Mouse (Mus musculus): ENCODE data around the gene Gpatch1. TPM values are rescaled to one million over a fixed set of nuclear protein-coding genes. Genes with fewer than 3 reads are reported as not detected.
"Not testable (repeated sequence)": the region's sequence is repeated elsewhere in the genome, so short reads cannot be mapped to it uniquely, and the experiment has no call there.

Gpatch1 gene
- polyA plus RNA-seq, 1 experiment from 2014 or later, result 15.5 TPM

DNA sequence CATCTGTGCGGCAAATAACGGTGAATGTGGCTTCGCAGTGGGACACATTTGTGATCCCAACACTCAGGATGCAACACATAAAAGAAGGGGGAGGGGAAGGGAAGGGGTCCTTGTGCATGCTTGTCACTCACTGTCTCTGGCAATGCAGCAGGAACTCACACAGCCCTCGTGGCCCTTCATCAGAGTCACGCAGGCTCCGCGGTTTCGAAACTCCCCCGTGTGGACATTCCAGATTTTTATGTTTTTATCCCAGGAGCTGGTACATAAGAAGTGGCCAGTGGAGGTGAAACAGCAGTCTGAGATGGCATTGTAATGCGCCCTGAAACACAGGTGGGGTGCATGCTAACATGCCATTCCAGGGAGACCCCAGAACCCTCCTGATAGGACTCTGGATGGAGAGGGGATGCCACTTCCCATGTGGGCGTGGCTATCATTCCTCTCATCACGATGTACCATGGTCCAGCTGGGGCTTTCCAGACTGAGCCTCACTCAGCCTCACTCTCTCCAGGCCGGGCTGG lies 66.1 kb downstream of the Gpatch1 start:
- H3K27me3 ChIP-seq, result peaks cover 3% of the 10 kb centered on the region
- in situ Hi-C loops (cut with MboI; ENCODE audit: low pct_unique_long_range_greater_than_20kb), result no loop called here
- DNase-seq (ENCODE audit: low read depth, low spot score), result no peak
- peak; percentile 65 for TF ChIP-seq CTCF (IDR thresholded peaks at IDR 0.05)
- POLR2A ChIA-PET, result interaction anchor here (0.7 kb wide), 1 partner anchor 34 kb away, joined by 3 read pairs; no protein-coding TSS in a partner anchor
- peak; percentile 67 for ATAC-seq
- CTCF ChIA-PET, result interaction anchor here (1.2 kb wide), 1 partner anchor 468 kb away, joined by 3 read pairs; no protein-coding TSS in a partner anchor

GRCm38 (mm10) chr7:35237935-35238334 lies 80.3 kb downstream of the Gpatch1 start:
- CTCF ChIA-PET; in situ Hi-C loops (cut with MboI; ENCODE audit: low pct_unique_long_range_greater_than_20kb); ATAC-seq; DNase-seq (ENCODE audit: low read depth, low spot score): not testable (repeated sequence)
- H3K27me3 ChIP-seq, result peaks cover 11% of the 10 kb centered on the region
- POLR2A ChIA-PET, result interaction anchor here (0.7 kb wide), 1 partner anchor 158 kb away, joined by 4 read pairs; no protein-coding TSS in a partner anchor

- no peak for TF ChIP-seq CTCF (IDR thresholded peaks at IDR 0.05)
- ChIA-PET POLR2A (interaction anchor here (0.5 kb wide), 1 partner anchor 374 kb away, joined by 3 read pairs; no protein-coding TSS in a partner anchor), CTCF (no interaction called here)
- in situ Hi-C loops (cut with MboI; ENCODE audit: low pct_unique_long_range_greater_than_20kb), result no loop called here
- ATAC-seq, result no peak
- DNase-seq (ENCODE audit: low read depth, low spot score), result peak; percentile 15
- no peaks in the 10 kb centered on the region for H3K27me3 ChIP-seq
Observed at GRCm38 (mm10) chr7:35235308-35235707, 82.9 kb downstream of the Gpatch1 start.

DNA sequence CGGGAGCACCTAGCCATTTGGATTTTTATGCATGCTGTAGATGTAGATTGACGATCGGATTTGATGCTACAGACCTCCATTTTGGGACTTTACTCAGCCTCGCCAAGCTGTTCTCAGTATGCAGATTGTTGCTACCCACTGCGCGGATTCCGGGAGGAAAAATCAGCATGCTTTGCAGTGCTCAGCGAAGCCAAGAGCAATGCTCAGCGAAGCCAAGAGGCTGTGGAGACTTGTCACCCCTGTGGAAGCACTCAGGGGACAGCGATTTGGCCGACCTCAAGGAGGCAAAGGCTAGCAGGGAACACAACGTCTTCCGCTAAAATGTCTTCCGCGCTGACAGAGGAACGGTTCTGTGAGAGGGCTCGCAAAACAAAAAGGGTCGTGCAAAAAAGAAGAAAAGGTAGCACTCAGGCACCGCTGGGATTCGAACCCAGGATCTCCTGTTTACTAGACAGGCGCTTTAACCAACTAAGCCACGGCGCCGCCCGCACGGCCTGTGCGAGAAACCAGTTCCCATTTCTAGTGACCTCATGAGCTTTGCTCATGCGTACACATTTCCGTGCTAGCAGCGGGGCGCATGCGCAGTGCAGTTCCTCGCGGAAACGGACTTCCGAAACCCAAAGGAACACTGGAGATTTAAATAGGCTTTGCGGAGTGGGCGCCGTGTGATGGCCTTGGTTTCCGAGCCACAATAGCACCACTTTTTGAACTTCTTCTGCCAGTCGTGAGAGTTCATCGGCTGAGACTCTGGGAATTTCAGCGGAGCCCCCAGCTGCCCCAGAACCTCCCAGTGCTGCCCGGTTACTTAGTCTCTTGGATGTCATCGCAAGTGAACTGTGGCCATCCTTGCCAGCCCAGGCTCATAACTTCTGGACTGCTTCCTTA lies 83.6 kb downstream of the Gpatch1 start:
- ATAC-seq (peak; percentile 86), DNase-seq (ENCODE audit: low read depth, low spot score) (peak; percentile 91)
- ChIA-PET CTCF (no interaction called here), POLR2A (no interaction called here)
- TF ChIP-seq CTCF (IDR thresholded peaks at IDR 0.05), result no peak
- H3K27me3 ChIP-seq, result no peaks in the 10 kb centered on the region
- in situ Hi-C loops (cut with MboI; ENCODE audit: low pct_unique_long_range_greater_than_20kb), result no loop called here

DNA sequence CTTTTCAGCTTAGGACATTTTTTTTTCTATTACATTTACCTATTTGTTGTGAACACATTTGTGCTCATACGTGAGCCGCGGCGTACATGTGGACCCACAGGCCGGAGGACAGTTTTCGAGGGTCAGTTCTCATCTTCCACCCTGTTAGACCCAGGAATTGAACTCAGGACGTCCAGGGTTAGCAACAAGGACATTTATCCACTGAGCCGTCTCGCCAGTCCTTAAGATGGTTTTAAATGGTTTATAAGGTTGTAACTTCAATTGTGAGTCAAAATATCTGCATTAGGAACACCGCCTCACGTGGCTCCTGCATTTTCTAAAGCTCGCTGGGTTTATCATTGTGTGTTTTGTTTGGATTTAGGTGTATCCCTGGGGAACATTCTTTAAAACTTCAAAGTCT lies 84.4 kb downstream of the Gpatch1 start:
- in situ Hi-C loops (cut with MboI; ENCODE audit: low pct_unique_long_range_greater_than_20kb), result no loop called here
- ATAC-seq (no peak), DNase-seq (ENCODE audit: low read depth, low spot score) (no peak)
- POLR2A ChIA-PET, result no interaction called here
- CTCF ChIA-PET, result no interaction called here
- no peak for TF ChIP-seq CTCF (IDR thresholded peaks at IDR 0.05)
- no peaks in the 10 kb centered on the region for H3K27me3 ChIP-seq

DNA sequence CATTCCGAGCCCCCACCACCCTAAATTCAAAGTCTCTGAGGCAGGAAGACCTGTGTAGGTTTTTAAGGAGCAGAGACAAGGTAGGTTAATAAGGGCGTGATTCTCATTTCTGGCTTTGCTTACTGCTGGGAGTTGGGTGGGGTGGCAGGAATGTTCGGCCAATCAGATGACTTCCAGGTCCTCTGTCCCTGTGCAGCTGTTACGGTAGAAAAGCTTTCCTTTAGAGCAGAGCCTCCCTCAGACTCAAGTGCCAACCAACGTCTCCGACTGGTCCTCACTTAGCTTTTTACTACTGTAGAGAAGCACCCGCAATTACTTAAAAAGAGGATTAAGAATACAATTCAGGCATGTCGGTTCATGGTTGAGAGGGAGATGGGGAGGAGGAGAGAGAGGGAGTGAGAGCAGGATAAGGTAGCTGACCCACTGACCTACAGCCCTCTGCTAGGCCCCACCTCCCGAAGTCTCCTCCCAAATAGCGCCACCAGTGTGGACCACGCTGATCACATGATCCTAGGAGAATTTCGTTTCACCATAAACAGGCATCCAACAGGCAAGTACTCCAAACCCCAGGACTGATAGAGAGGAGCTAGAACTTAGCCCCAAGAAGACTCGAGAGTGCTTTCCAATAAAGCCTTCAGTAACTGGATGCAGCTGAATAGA lies 85.3 kb downstream of the Gpatch1 start:
- ChIA-PET POLR2A (no interaction called here), CTCF (no interaction called here)
- peaks cover 6% of the 10 kb centered on the region for H3K27me3 ChIP-seq
- no peak for TF ChIP-seq CTCF (IDR thresholded peaks at IDR 0.05)
- ATAC-seq, result no peak
- no peak for DNase-seq (ENCODE audit: low read depth, low spot score)
- in situ Hi-C loops (cut with MboI; ENCODE audit: low pct_unique_long_range_greater_than_20kb), result no loop called here

DNA sequence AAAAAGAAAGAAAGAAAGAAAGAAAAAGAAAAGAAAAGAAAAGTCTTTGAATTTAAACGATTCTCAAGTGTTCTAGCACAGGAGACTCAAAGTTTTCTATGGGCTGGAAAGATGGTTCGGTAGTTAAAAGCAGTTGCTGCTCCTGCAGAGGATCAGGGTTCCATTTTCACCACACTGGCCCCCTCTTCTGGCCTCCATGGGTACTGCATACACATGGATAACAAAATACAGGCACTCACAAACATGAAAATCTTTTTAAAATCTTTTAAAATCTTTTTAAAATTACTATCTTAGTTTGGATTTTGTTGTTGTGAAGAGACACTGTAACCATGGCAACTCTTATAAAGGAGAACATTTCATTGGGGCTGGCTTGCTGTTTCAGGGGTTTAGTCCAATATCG lies 87.9 kb downstream of the Gpatch1 start:
- DNase-seq (ENCODE audit: low read depth, low spot score), result no peak

More for the DNA sequence above, 87.9 kb downstream of the Gpatch1 start:
- in situ Hi-C loops (cut with MboI; ENCODE audit: low pct_unique_long_range_greater_than_20kb), result no loop called here
- H3K27me3 ChIP-seq, result peaks cover 16% of the 10 kb centered on the region
- ChIA-PET CTCF (interaction anchor here (1.5 kb wide), 1 partner anchor 46 kb away, joined by 3 read pairs; no protein-coding TSS in a partner anchor), POLR2A (no interaction called here)
- TF ChIP-seq CTCF (IDR thresholded peaks at IDR 0.05), result no peak
- no peak for ATAC-seq

Other genes with a start within 250 kb of the Gpatch1 start
- gene Cebpa, start 199.1 kb downstream of the Gpatch1 start, polyA plus RNA-seq (2021), result 12.8 TPM
- not detected for gene Slc7a10, start 132.1 kb downstream of the Gpatch1 start, polyA plus RNA-seq (2021)
- gene Lrp3, start 102.9 kb downstream of the Gpatch1 start, polyA plus RNA-seq (2021), result 5.1 TPM
- gene Rhpn2, start 15.7 kb upstream of the Gpatch1 start, polyA plus RNA-seq (2021), result 21.4 TPM
- 7.1 TPM for gene Faap24, start 78.4 kb upstream of the Gpatch1 start, polyA plus RNA-seq (2021)
- 38.1 TPM for gene Cep89, start 78.6 kb upstream of the Gpatch1 start, polyA plus RNA-seq (2021)
- gene Slc7a9, start 130.4 kb upstream of the Gpatch1 start, polyA plus RNA-seq (2021), result not detected
- gene Tdrd12, start 219.3 kb upstream of the Gpatch1 start, polyA plus RNA-seq (2021), result 0.05 TPM
- gene Nudt19, start 237.9 kb upstream of the Gpatch1 start, polyA plus RNA-seq (2021), result 72.4 TPM

All from Patski (cell line).